Mouse (Mus musculus) MN1 (cell line): ENCODE measurements at regions not wholly inside any gene's neighbourhood (a gene's known extent, or its start where the extent isn't known, plus 50 kb on each side); places are given as distances from the start of the nearest gene placed in this dataset.

Source experiments
- DNase-seq: peaks from one replicate; pipeline ENCODE4 v3.0.0-alpha.2; 2016; ENCODE audit warnings: low spot score

DNA sequence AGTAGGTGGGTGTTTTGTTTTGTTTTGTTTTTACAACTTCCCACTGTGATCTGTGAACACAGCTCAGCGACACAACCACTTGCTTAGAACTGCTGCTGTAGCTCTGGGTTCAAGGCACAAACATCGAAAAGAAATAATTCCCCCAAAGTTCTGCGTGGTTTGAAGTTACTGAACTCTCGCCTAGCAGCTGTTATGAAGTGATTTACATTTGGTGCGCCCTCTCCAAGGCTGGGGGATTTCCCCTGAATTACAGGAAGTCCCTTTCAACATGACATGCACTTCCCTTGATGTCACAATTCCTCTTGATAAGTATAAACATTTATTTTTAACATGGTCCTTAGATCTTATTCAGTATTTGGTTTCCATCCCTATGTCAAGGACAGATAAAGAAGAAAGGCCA, 336.3 kb upstream of the Adgrl2 start:
- no peak for DNase-seq

DNA sequence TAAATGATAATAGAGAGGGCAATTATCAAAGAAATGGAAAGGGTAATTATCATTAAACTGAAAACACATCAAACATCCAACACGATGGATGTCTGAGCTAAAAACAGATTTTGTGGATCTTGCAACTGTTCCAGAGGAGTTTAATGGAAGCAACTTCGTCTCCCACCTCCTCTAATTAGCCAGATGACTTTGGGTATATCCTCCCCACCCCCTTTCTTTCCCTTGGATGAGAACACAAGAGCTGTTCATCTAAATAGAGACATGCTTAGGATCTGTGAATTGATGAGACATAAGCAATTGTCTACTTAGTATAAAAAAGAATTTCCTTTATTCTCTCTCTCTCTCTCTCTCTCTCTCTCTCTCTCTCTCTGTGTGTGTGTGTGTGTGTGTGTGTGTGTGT, 333.7 kb upstream of the Adgrl2 start:
- DNase-seq, result no peak

DNA sequence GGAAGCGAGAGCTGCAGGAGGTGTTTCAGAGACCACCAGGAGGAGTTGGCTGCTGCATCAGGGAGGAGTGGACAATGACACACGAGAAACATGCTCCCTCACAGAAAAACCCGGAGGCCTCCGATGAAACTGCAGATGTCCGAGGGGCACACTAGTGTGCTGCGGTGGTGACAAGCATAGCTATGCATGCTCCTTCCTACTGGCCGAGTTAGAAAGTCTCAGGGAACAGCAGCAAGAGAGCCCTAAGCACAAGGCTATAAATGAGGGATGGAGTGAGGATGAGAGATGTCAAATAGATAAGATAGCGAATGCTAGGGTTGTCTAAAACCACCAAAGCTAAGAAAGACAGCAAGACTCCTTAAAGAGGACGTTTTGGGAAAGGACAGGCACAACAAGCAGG, 328.4 kb upstream of the Adgrl2 start:
- no peak for DNase-seq

DNA sequence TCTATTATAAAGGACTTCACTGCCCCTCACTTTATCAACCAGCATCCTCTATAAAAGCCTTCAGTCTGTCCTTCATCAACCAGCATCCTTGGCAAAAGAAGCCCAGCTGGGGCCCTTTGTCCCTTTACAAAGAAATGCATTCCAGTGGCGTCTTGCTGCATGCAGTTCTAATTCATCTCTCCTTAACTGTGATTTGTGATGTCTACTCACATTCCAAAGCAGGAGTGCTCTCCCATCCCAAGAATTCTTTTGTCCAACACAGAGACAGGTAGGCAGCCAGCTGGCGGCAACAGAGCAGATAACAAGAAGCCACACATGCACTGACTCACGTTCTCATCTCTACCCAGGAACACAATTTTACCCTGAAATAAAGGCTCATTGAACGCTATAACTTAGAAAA, 323.9 kb upstream of the Adgrl2 start:
- DNase-seq, result no peak

DNA sequence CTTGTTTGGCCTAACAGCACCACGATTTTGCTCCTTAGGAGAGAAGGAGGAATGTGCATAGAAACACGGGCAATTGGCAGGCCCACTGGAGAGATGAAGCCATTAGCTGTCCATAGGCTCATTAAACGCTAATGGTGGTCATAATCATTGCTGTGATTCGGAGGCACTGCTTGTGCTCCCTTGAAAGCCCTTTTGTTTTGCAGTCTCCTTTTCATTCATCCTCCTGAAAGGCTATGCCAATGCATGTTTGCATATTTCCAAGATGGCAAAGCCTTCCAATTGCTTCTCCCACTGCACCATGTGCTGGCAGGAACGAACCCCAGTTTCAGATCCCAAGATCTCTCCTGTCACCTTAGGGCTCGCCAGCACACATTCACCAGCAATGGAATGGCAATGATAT, 322.9 kb upstream of the Adgrl2 start:
- DNase-seq, result no peak

DNA sequence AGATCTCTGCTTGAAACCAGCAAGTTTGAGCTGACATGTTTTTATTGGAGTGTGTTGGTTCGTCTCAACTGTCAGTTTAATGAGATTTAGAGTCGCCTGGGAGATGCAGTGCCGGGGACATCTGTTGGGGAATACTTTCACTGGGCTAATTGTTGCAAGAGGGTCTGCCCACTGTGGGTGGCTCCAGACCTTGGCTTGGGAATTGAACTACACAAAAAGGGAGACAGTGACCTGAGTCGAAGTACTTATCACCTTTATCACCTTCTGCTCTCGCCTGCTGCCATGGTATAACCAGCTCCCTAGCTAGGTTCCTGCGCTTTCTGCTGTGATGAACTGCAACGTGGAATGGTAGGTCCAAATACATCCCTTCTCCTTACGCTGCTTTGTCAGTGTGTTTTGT, 321.2 kb upstream of the Adgrl2 start:
- no peak for DNase-seq

DNA sequence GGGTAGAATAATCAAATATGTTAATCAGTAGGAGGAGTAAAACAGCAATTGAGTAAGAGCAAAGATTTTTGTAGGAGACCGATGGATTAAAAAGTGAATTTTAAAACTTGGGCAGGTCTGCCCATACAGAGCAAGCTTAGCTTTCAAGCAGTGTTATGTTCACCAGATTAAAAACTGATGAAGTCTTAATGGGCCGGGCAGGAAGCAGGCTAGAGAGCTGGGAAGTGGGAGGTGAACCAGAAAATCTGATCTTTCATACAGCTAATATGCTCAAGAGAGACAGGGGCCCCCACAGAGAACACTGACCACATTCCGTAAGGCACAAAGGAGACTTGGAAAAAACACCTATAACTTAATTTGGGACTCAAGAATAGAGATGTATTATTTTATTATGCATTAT, 316.4 kb upstream of the Adgrl2 start:
- no peak for DNase-seq

DNA sequence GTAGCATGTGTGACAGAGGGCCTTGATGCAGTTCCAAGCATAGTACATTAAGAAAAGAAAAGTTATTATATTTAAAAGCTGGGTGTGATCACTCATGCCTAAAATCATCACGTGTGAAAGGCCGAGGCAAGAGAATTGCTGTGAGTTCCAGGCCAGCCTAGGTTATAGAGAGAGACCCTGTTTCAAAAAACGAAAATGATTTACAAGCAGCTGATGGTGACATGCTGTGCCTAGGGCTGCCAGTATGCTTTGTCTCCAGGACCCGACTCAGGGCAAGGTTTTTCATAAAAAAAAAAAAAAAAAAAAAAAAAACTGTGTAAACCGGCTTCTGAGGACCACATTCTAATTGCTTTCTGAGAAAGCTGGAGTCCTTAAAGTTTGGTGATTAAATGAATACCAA, 315.9 kb upstream of the Adgrl2 start:
- DNase-seq, result no peak

DNA sequence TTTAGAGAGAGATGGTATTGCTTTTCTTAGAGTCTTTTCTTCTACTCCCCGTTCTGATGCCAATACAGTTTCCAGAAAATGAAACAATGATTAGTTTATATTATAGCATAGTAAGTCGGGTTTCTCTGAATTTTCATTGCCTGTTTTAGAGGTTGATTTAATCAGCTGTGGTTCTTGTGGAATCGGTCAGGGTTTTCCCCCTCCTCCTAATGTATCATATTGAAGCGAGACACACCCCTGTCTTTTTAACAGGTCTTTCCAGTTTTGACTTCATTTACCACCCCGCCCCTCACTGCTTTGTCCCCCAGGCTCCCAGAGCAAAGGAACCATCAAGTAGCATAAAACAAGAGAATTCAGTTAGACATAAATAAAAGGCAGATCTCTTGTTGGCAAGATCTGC, 315.1 kb upstream of the Adgrl2 start:
- no peak for DNase-seq

DNA sequence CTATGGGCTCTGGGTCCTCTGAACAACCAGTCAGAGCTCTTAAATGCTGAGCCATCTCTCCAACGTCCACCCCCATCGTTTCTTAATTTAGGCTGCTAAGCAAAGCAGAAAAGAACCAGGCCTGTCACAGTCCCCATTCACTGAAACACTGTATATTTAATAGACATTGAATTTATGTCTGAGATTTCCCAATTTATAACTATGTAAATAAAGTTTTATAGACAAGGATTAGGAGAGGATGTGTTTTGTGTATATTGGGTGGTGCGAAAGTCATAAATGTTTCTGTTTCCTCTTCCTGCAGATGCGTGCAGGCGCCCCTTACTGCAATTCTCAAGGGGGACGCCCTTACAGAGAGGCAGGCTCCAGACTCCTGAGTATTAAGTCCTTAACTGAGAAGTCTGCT, 314.7 kb upstream of the Adgrl2 start:
- DNase-seq, result no peak

DNA sequence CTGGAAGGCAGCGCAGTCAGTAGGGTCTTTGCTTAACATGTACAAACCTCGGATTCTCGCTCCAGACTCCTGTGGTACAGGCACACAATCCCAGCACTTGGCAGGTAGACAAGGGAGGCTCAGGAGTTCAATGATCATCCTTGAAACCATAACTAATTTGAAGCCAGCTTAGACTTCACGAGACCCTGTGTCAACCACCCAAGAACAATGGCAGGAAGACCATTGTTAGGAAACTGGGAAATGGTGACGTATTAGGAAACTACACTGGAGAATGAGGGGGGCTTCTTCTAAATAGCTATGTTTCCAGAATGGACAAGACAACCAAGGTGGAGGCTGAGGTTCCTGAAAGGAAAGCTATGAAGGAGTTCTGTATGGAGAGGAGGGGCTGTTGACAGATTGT, 313.1 kb upstream of the Adgrl2 start:
- no peak for DNase-seq

DNA sequence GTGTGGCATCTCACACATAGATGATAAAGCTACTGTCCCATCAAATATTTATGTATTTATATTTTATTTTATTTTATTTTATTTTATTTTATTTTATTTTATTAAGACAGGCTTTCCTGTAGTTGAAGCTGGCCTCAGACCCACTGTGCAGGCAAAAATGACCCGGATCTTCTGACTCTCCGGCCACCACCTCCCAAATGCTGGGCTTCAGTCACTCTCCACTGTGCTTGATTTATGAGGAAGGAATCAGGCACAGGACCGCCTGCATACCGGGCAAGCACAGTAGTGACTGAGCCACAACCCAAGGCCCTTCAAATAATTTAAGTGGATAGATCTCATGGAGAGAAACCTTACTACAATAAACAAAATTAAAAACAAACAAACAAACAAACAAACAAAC, 309.6 kb upstream of the Adgrl2 start:
- no peak for DNase-seq

DNA sequence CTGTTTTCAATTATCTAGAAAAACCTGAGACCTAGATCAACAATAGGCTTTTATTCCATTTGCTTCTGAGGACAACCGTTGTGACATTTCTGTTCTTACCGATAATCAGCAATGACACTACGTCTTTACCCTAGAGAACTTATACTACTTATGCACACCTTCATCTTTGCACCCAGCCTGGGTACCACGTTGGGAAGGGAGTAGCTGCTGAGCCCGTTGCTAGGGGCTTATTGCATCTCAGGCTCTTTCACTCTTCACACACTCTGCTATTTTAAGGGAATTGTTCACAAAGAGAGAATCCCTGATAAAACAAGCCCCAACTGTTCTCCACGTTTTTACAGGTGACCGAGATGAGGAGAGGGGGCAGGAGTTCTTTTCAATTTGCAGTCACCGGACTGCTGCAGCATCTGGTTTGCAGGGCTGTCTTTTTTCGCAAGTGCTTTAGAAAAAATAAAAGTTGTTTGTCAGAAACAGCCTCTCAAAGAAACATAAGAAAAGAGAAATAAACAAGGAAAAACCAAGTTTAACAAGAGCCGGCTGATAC, 306.1 kb upstream of the Adgrl2 start:
- no peak for DNase-seq

DNA sequence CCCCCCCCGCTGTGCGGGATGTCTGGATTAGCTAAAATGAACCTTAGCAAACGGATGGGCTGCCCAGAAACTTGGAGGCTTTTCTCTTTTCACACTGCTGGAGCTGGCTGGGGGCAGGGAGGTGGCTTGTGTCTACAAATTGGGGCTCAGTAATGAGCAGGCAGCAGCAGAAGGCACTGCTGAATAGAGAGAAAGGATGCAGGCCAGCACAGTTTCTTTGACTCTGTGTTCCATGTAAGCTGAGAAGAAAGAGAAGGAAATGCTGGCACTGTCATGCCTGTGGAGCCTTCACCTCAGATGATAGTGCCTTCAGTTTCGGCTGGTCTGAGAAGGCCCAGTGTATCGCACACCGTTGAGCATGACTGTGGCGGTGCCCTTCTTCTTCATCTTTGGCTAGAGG, 305.6 kb upstream of the Adgrl2 start:
- no peak for DNase-seq

DNA sequence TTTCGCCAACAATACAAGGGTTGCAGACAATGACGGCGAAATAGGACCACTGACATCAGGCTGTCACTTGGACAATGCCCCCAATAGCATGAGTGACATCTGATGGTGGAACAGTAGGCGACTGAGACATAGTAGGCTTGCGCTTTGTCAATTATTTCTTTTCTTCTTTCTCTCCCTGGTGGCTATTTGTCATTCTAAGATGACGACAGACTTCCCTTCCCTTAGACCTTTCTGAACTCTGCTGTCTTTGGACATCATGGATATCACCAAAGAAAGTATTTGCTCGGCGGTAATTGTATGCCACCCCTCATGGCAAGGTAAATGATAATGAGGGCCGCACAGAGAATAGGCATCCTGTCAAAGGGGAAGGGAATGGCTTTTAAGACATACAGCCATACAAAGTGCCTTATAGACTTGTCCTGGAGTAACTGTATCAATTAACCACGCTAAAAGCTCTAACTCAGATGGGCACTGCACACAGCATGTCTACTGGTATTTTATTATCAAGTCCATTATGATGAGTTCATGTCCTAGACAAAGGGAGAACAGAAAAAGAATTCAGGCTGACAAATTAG, 305.0 kb upstream of the Adgrl2 start:
- DNase-seq, result no peak

DNA sequence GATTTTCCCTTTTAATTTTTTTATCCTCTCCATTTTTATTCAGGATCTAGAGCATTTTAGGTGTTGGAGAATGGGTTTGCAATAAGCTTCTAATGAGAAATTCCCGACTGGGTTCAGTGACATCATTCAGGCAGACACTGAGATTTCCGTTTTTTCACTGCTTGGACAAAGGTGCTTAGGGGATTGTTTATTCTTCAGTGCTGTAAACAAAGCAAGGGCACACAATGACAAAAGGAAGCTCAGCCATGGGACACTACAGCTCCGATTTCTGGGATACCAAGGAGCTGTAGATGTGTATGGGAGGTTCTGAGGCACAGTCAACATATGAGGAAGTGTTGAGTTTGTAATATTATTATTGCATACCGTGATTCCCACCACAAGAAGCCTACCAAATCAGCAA, 304.1 kb upstream of the Adgrl2 start:
- DNase-seq, result no peak

DNA sequence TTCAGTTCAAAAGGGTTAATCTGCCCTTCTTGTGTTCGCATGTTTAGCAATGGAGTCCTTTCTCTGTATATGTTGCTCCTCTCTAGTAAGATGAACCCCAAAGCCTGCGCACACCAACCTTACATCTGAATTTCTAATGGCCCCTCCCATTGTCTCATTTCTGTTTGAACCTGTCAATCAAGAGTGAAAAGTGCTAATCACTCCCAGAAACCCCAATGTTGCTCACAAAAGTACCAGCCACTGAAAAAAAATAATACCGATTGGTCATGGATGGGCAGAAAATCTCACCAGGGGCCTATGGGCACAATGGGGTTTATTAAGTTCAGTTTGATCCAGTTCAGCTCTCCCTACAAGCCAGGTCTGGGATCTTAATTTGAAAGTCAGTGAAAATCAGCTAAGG, 302.1 kb upstream of the Adgrl2 start:
- DNase-seq, result no peak

DNA sequence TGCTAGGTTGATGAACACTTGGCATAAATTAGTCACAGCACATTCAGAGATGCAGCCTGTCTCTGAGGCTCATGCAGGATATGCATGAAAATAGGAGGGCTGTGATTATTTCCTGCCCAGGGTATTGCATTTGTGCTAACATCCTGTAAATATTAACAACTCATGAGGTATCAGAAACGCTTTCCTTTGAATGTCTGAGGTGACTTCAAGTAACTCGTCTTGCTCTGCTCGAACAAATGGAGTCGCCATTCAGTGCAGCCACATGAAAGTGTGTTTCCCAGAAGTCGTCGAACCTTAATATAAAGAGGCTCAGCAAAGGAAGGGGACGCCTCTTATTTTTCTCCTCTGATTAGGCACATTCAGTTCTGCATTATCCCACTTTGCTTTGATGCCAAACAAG, 301.1 kb upstream of the Adgrl2 start:
- no peak for DNase-seq

DNA sequence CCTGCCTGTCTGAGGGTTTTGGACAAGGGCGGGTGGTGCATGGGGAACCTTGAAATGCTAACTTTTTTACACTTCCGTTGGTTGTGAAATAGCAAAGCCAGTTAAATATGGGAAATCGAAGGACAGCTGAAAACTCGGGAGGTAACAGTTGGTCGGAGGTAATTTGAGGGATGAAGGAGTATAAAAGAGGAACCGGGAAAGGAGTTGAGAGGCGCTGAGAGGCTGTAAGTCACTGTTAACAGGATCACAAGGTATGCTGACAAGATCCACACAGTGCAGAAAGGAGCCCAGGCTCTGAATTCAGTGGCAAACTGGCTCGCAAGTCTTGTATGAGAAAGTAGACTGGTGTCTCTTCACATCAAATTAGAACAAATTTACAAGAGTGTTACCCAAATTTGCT, 299.9 kb upstream of the Adgrl2 start:
- no peak for DNase-seq

DNA sequence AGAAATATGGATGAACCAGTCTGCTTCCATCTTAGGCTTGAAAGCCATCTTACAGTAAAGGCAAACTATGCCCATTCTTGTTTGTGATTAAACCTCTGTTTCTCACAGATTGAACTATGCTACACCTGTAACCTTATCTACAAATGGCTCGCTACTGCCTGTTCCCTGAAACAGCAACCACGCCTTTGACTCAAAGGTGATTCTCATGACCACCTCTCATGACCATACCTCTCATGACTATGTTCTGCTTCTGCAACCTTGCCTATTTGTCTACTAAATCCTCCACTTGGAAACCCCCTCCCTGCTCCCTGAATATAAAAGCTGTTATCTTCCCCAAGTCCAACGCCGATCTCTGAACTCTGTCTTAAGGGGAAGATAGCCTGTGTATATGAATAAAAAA, 296.7 kb upstream of the Adgrl2 start:
- DNase-seq, result no peak

DNA sequence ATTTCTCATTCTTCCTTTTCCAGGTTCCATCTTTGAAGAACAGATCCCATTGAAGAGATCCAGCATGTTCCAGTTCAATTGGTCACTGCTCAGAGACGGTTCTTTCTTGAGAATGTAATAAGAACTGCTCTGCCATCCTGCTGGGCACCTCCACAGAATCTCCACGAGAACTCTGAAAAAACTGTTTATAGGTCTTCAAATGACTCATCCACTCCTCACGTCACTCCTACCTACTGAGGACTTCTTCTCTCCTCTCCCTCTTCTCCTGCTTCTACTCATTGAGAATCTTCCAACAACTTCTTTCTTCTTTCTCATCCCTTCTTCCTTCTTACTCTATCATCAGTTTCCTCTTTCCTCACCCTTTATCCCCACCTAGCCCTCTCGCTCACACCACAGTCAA, 294.6 kb upstream of the Adgrl2 start:
- no peak for DNase-seq

DNA sequence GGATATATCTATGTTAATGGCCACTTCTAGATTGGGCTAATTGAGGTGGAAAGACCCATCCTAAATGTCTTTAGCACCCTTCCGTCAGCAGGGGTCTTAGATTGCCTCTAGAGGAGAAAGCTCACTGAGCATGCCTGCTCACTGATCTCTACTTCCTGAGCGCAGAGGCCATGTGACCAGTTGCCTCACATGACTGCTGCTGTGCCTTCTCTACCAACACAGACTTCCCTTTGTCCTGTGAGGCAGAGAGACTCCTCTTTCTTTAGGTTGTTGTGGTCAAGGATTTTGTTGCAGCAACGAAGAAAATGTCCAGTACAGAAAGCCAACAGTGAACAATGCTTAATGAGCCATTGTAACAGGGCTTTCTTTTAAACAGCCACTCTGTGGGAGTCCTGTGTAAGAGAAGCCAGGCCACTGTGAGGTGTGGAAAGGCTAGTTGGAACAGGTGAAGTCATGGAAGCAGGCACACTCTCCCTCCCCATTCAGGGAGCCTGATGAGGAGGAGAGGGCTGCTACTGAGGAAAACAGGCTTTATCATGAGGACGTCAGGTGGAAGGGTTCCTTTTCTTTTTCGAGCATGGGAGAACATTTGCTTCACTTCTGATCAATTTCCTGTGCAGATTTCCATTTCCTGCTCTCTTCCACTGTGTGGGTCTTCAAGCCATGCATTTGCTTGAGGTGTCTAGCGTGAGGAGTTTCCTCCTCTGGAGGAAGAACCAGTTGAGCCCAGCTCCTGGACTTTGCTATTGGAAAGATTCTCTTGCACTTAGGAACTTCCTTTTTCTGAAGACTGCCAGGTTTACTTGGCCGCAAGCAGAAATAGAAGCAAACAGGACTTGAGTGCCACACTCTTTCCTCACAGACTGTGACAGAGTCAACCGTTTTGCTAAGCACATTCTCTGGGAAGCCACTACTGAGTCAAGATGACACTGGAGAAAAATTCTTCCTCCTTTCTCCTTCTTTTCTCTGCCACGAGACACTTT, 290.7 kb upstream of the Adgrl2 start:
- no peak for DNase-seq

DNA sequence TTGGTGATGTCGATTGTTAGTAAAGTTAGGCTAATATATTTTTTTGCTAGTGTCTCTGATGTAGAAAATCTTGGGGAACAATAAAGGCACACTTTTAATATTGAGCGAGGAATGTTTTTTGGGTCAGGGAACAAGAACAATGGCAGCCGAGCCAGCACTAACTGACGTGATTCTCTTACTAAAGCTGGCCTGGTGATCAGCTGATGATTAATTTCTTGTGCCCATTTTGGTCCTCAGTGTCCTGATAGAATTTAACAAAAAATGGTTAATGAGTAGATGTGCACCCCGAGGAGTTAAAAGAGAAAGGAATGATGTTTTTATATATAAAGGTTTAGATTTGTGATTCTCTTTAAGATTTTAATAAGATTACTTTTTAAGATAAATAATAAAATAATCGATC, 289.0 kb upstream of the Adgrl2 start:
- DNase-seq, result no peak

DNA sequence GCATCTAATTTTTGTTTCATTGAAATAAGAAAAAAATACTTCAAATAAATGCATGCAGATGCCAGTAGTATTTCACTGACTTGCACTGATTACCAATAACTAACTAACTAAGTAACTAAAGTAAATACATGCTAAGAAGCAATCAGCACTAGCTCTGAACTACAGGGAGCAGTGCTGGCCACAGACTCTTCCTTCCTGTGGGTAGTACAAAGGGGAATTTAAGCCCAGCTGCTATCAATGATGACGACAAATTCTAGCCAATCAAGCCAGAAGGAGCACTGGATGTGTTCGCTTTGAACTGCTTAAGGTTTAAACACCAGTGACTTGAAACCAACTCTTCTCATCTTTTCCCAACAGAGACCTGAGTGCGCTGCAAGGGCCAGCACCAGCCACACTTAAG, 287.5 kb upstream of the Adgrl2 start:
- no peak for DNase-seq
